Mouse (Mus musculus) stomach, postnatal 0 days (tissue): ENCODE results near the gene Fam57b.

Experiments
- CTCF ChIP-seq: IDR thresholded peaks from 2 replicates; pipeline ENCODE4 v1.5.1; 2016; ENCODE audit warnings: antibody characterized with exemption, low read depth, mild to moderate bottlenecking, moderate library complexity
- EP300 ChIP-seq: optimal IDR thresholded peaks from 2 replicates; pipeline ENCODE3; 2016; ENCODE audit warnings: antibody characterized with exemption

- TF ChIP-seq CTCF (no peak), EP300 (no peak)
Observed at GRCm38 (mm10) chr7:126851192-126851591, 53.7 kb downstream of the Fam57b start.
